Mouse (Mus musculus) Muller cell, postnatal 12 days (primary cell): ENCODE data around the gene Gnptab.
A peak's percentile ranks its signal among the peaks of the same experiment; 100 is the strongest.
"Not testable (repeated sequence)": the region's sequence is repeated elsewhere in the genome, so short reads cannot be mapped to it uniquely, and the experiment has no call there.

Experiments
- DNase-seq: peaks from one replicate; pipeline ENCODE4 v3.0.0-alpha.2; 2015; ENCODE audit errors: inconsistent ontology term

Gnptab gene

GRCm38 (mm10) chr10:88412290-88412995, 33.5 kb downstream of the Gnptab start:
- DNase-seq, result peak; percentile 28

- no peak for DNase-seq
These were observed 38.8 kb downstream of the Gnptab start for GRCm38 (mm10) chr10:88417686-88418085.

GRCm38 (mm10) chr10:88420141-88420541, 41.2 kb downstream of the Gnptab start:
- DNase-seq, result peak; percentile 22

GRCm38 (mm10) chr10:88420655-88421435, 41.9 kb downstream of the Gnptab start:
- no peak for DNase-seq

- DNase-seq, result peak; percentile 57
These were observed 47.4 kb downstream of the Gnptab start for GRCm38 (mm10) chr10:88426158-88426816.

GRCm38 (mm10) chr10:88426896-88427295, 48.0 kb downstream of the Gnptab start:
- no peak for DNase-seq

- no peak for DNase-seq
These were observed 49.1 kb downstream of the Gnptab start for GRCm38 (mm10) chr10:88427998-88428397.

GRCm38 (mm10) chr10:88441224-88441623, 62.3 kb downstream of the Gnptab start:
- no peak for DNase-seq

- peak; percentile 72 for DNase-seq
These were observed 72.3 kb downstream of the Gnptab start for GRCm38 (mm10) chr10:88451221-88451620.

GRCm38 (mm10) chr10:88451990-88452389, 73.1 kb downstream of the Gnptab start:
- peak; percentile 44 for DNase-seq

- DNase-seq, result no peak
These were observed 78.9 kb downstream of the Gnptab start for GRCm38 (mm10) chr10:88457816-88458215.

- no peak for DNase-seq
These were observed 80.6 kb downstream of the Gnptab start, which contains the start of gene Sycp3 for GRCm38 (mm10) chr10:88459502-88459992. Sycp3 (plus strand) TSS chr10:88459569.

GRCm38 (mm10) chr10:88460122-88460820, 81.3 kb downstream of the Gnptab start:
- no peak for DNase-seq

- not testable (repeated sequence) for DNase-seq
These were observed 103.9 kb downstream of the Gnptab start for GRCm38 (mm10) chr10:88482866-88483265.

- no peak for DNase-seq
These were observed 109.7 kb downstream of the Gnptab start for GRCm38 (mm10) chr10:88488629-88489028.

- DNase-seq, result no peak
These were observed 112.7 kb downstream of the Gnptab start for GRCm38 (mm10) chr10:88491632-88492031.

- DNase-seq, result no peak
These were observed 113.7 kb downstream of the Gnptab start for GRCm38 (mm10) chr10:88492658-88493057.

- DNase-seq, result no peak
These were observed 116.1 kb downstream of the Gnptab start for GRCm38 (mm10) chr10:88494959-88495587.
